Mouse (Mus musculus): ENCODE measurements around the gene Prm2. TPM values are rescaled to one million over a fixed set of nuclear protein-coding genes. Genes with fewer than 3 reads are reported as not detected.

Gene Prm2
- total RNA-seq, 2 experiments from 2014 or later: not detected

- DNase-seq (ENCODE audit: extremely low spot score in 1 of 2, low spot score in 2 of 2): peak; percentile 36 to 37
- TF ChIP-seq CTCF (IDR thresholded peaks at IDR 0.05): peak; percentile 19
- Histone ChIP-seq H3K4me3 (peak overlapping the region; percentile 77), H3K27ac (peak overlapping the region; percentile 97)
- intact Hi-C loops (cut with DNase I): loop anchor here (2.0 kb wide), 2 partner anchors 63 to 143 kb away; no protein-coding TSS in a partner anchor
These were observed 11.8 kb downstream of the Prm2 start for GRCm38 (mm10) chr16:10783883-10784792.

- no peak overlapping the region for H3K27ac ChIP-seq
- DNase-seq (ENCODE audit: extremely low spot score in 1 of 2, low spot score in 2 of 2): no peak
- TF ChIP-seq CTCF (IDR thresholded peaks at IDR 0.05): no peak
- intact Hi-C loops (cut with DNase I): no loop called here
- no peak overlapping the region for H3K4me3 ChIP-seq
These were observed 12.5 kb downstream of the Prm2 start for GRCm38 (mm10) chr16:10783451-10783850.

- H3K27ac ChIP-seq: no peak overlapping the region
- no peak for DNase-seq (ENCODE audit: extremely low spot score in 1 of 2, low spot score in 2 of 2)
- H3K4me3 ChIP-seq: no peak overlapping the region
- intact Hi-C loops (cut with DNase I): no loop called here
- no peak for TF ChIP-seq CTCF (IDR thresholded peaks at IDR 0.05)
These were observed 12.8 kb downstream of the Prm2 start for GRCm38 (mm10) chr16:10783152-10783434.

GRCm38 (mm10) chr16:10782377-10783151 lies 13.4 kb downstream of the Prm2 start:
- intact Hi-C loops (cut with DNase I): no loop called here
- Histone ChIP-seq H3K4me3 (no peak overlapping the region), H3K27ac (no peak overlapping the region)
- no peak for TF ChIP-seq CTCF (IDR thresholded peaks at IDR 0.05)
- DNase-seq (ENCODE audit: extremely low spot score in 1 of 2, low spot score in 2 of 2): no peak

GRCm38 (mm10) chr16:10781862-10782371 lies 14.0 kb downstream of the Prm2 start:
- Histone ChIP-seq H3K27ac (no peak overlapping the region), H3K4me3 (no peak overlapping the region)
- intact Hi-C loops (cut with DNase I): no loop called here
- DNase-seq (ENCODE audit: extremely low spot score in 1 of 2, low spot score in 2 of 2): no peak
- TF ChIP-seq CTCF (IDR thresholded peaks at IDR 0.05): no peak

GRCm38 (mm10) chr16:10780631-10781120 lies 15.3 kb downstream of the Prm2 start:
- intact Hi-C loops (cut with DNase I): no loop called here

GRCm38 (mm10) chr16:10777579-10778160 lies 18.3 kb downstream of the Prm2 start:
- Histone ChIP-seq H3K27ac (no peak overlapping the region), H3K4me3 (no peak overlapping the region)
- TF ChIP-seq CTCF (IDR thresholded peaks at IDR 0.05): no peak
- DNase-seq (ENCODE audit: extremely low spot score in 1 of 2, low spot score in 2 of 2): no peak
- intact Hi-C loops (cut with DNase I): no loop called here

More at GRCm38 (mm10) chr16:10780631-10781120, 15.3 kb downstream of the Prm2 start:
- H3K4me3 ChIP-seq: no peak overlapping the region
- DNase-seq (ENCODE audit: extremely low spot score in 1 of 2, low spot score in 2 of 2): no peak
- no peak for TF ChIP-seq CTCF (IDR thresholded peaks at IDR 0.05)
- H3K27ac ChIP-seq: no peak overlapping the region

GRCm38 (mm10) chr16:10776322-10776721 lies 19.6 kb downstream of the Prm2 start:
- no peak for DNase-seq (ENCODE audit: extremely low spot score in 1 of 2, low spot score in 2 of 2)
- no peak for TF ChIP-seq CTCF (IDR thresholded peaks at IDR 0.05)
- Histone ChIP-seq H3K4me3 (no peak overlapping the region), H3K27ac (no peak overlapping the region)
- intact Hi-C loops (cut with DNase I): no loop called here

GRCm38 (mm10) chr16:10774726-10775125 lies 21.2 kb downstream of the Prm2 start:
- no peak for DNase-seq (ENCODE audit: extremely low spot score in 1 of 2, low spot score in 2 of 2)
- Histone ChIP-seq H3K4me3 (no peak overlapping the region), H3K27ac (no peak overlapping the region)
- intact Hi-C loops (cut with DNase I): no loop called here
- TF ChIP-seq CTCF (IDR thresholded peaks at IDR 0.05): no peak

- TF ChIP-seq CTCF (IDR thresholded peaks at IDR 0.05): no peak
- Histone ChIP-seq H3K4me3 (no peak overlapping the region), H3K27ac (no peak overlapping the region)
- intact Hi-C loops (cut with DNase I): no loop called here
- no peak for DNase-seq (ENCODE audit: extremely low spot score in 1 of 2, low spot score in 2 of 2)
These were observed 22.4 kb downstream of the Prm2 start for GRCm38 (mm10) chr16:10773543-10773942.

GRCm38 (mm10) chr16:10771769-10772510 lies 24.0 kb downstream of the Prm2 start:
- Histone ChIP-seq H3K4me3 (no peak overlapping the region), H3K27ac (no peak overlapping the region)
- intact Hi-C loops (cut with DNase I): no loop called here
- TF ChIP-seq CTCF (IDR thresholded peaks at IDR 0.05): no peak
- no peak for DNase-seq (ENCODE audit: extremely low spot score in 1 of 2, low spot score in 2 of 2)
